Mouse (Mus musculus) left cerebral cortex, adult 9 months (tissue): ENCODE measurements at regions not wholly inside any gene's neighbourhood (a gene's known extent, or its start where the extent isn't known, plus 50 kb on each side); places are given as distances from the start of the nearest gene placed in this dataset.

ENCODE experiments used
- DNase-seq, 2 experiments: peaks; one replicate each; pipeline ENCODE4 v3.0.0; 2022; ENCODE audit warnings: low spot score in 2 of 2

GRCm38 (mm10) chr11:112219046-112219720 lies 562.8 kb upstream of the Sox9 start:
- no peak for DNase-seq

- no peak for DNase-seq
These were observed 547.4 kb upstream of the Sox9 start for GRCm38 (mm10) chr11:112234492-112235116.

GRCm38 (mm10) chr11:112238960-112239884 lies 542.8 kb upstream of the Sox9 start:
- no peak for DNase-seq

GRCm38 (mm10) chr11:112252548-112252947 lies 529.5 kb upstream of the Sox9 start:
- no peak for DNase-seq

GRCm38 (mm10) chr11:112253061-112253460 lies 529.0 kb upstream of the Sox9 start:
- no peak for DNase-seq

GRCm38 (mm10) chr11:112256326-112256725 lies 525.7 kb upstream of the Sox9 start:
- no peak for DNase-seq

GRCm38 (mm10) chr11:112264077-112264476 lies 517.9 kb upstream of the Sox9 start:
- no peak for DNase-seq

GRCm38 (mm10) chr11:112270911-112271310 lies 511.1 kb upstream of the Sox9 start:
- no peak for DNase-seq

GRCm38 (mm10) chr11:112278566-112278965 lies 503.5 kb upstream of the Sox9 start:
- no peak for DNase-seq

GRCm38 (mm10) chr11:112282911-112283310 lies 499.1 kb upstream of the Sox9 start:
- DNase-seq, result no peak

- DNase-seq, result peak; percentile 4 to 58
These were observed 483.1 kb upstream of the Sox9 start for GRCm38 (mm10) chr11:112298901-112299341.

GRCm38 (mm10) chr11:112303091-112303490 lies 478.9 kb upstream of the Sox9 start:
- no peak for DNase-seq

GRCm38 (mm10) chr11:112325850-112326249 lies 456.2 kb upstream of the Sox9 start:
- no peak for DNase-seq

GRCm38 (mm10) chr11:112327606-112328005 lies 454.4 kb upstream of the Sox9 start:
- no peak for DNase-seq

GRCm38 (mm10) chr11:112345133-112345532 lies 436.9 kb upstream of the Sox9 start:
- DNase-seq, result no peak

- no peak for DNase-seq
These were observed 436.4 kb upstream of the Sox9 start for GRCm38 (mm10) chr11:112345586-112345985.

- no peak for DNase-seq
These were observed 435.9 kb upstream of the Sox9 start for GRCm38 (mm10) chr11:112346089-112346488.

GRCm38 (mm10) chr11:112346532-112346931 lies 435.5 kb upstream of the Sox9 start:
- no peak for DNase-seq

- no peak for DNase-seq
These were observed 426.7 kb upstream of the Sox9 start for GRCm38 (mm10) chr11:112355311-112355710.

GRCm38 (mm10) chr11:112366715-112367114 lies 415.3 kb upstream of the Sox9 start:
- DNase-seq, result no peak

- DNase-seq, result no peak
These were observed 411.1 kb upstream of the Sox9 start for GRCm38 (mm10) chr11:112370941-112371340.

- peak in 1 of 2 experiments; percentile 7 for DNase-seq
These were observed 382.0 kb upstream of the Sox9 start for GRCm38 (mm10) chr11:112400069-112400468.
